Mouse (Mus musculus): Measurements from ENCODE around the gene Nos3. TPM values are rescaled to one million over a fixed set of nuclear protein-coding genes. Genes with fewer than 3 reads are reported as not detected.

The Nos3 gene
- total and polyA plus RNA-seq, 2 experiments, result 1.1 to 2.9 TPM

DNA sequence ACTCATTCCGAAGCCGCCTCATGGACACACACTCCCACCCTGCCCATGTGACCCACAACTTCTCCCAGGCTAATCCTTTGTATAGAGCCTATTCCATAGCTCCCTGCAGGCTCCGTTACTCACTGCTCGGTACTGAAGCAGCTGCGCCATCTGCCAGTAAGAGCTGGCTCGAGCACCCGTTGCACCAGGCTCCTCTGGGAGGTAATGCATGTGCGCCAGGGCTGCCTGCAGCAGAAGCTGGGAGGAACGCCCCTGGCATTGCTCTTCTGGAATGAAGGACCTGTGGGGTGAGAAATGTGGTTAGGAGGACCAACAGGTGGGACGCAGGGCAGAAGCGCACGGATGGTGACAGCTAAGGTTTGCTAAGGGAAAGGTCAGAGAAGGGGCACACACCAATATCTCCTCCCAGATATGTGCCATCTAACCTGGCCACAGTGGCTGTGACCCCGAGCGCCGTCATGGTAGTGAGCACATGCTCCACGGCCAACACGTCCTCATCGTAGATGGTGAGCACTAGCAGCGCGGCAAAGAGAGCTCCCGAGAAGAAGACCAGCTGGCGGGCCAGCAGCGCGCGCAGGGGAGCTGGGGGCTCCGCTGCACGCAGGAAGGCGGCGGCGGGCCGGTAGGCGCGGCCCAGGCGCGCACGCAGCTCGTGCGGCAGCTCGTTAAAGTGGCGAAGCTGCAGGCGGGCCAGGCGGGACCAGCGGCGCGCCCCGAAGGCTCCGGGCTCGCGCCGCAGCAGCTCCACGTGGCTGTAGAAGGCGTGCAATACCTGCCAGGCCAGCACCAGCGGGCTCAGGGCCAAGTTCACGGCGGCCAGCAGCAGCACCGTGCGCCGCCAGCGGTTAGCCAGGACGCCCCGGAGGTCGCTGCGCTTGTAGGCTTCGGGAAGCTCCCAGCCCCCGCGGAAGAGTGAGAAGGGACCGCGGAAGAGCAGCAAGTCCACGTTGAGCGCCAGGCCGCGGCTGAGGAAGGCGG is 22.9 kb downstream of the Nos3 start:
- DNase-seq (ENCODE audit: extremely low read depth, low read depth, low spot score), result peak; percentile 69
- no peak overlapping the region for H3K27ac ChIP-seq (replicated peaks; ENCODE audit: insufficient read depth, low read depth, low read length)
- H3K36me3 ChIP-seq (ENCODE audit: control insufficient read depth, insufficient read depth, low read length), result no peaks in the 10 kb centered on the region
- 2% methylated on average over 73 of the region's 73 CpGs for WGBS
- H3K9ac ChIP-seq (ENCODE audit: low read depth, low read length), result peak overlapping the region; percentile 65
- H3K4me3 ChIP-seq (ENCODE audit: insufficient read depth, low read depth, low read length), result peak overlapping the region; percentile 31; the same call in 1 of the 2 replicates
- peaks cover 7% of the 10 kb centered on the region; the same call in 1 of the 2 replicates for H3K4me1 ChIP-seq (ENCODE audit: control insufficient read depth, insufficient read depth, low read length)
- H3K27me3 ChIP-seq (ENCODE audit: control insufficient read depth, insufficient read depth, low read length), result no peaks in the 10 kb centered on the region
- H3K79me2 ChIP-seq (ENCODE audit: control insufficient read depth, insufficient read depth, low read length), result no peaks in the 10 kb centered on the region
- TF ChIP-seq CTCF (IDR thresholded peaks at IDR 0.05; ENCODE audit: low read depth, low read length) (peak; percentile 36), POLR2A (IDR thresholded peaks at IDR 0.05; ENCODE audit: extremely low read depth, insufficient read depth, low read length) (no peak)

DNA sequence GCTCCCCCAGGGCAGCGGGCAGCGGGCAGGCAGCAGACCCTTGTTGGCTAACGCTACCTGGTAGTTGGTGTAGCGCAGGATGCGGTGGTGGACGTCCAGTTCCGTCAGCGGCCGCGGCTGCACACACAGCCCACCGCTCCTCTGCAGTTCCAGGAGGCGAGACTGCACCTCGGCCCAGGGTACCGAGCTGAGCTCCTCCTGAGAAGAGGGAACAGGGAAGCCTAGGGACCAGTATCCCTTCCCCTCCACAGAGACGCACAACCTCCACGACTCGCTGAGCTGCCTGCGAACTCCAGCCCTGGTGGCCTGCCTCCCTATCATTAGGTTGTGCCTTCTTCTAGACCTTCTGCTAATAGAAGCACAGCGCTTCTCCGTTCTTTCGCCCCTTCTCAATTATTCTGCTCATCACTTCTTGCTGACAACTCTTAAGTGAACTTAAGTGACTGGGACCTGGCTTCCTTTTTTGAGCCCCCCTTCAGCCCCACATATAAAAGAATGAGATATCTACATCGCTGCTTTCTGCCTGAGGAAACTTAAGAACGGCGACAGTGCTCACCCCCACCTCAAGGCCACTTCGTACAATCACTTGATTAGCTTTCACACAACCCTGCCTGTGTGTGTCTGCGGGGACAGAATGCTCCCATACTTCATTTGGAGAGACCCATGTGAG is 23.8 kb downstream of the Nos3 start:
- Histone ChIP-seq H3K4me1 (ENCODE audit: control insufficient read depth, insufficient read depth, low read length) (peaks cover 7% of the 10 kb centered on the region; the same call in 1 of the 2 replicates), H3K4me3 (ENCODE audit: insufficient read depth, low read depth, low read length) (peak overlapping the region; percentile 31; the same call in 1 of the 2 replicates), H3K79me2 (ENCODE audit: control insufficient read depth, insufficient read depth, low read length) (no peaks in the 10 kb centered on the region), H3K27me3 (ENCODE audit: control insufficient read depth, insufficient read depth, low read length) (no peaks in the 10 kb centered on the region), H3K9ac (ENCODE audit: low read depth, low read length) (peak overlapping the region; percentile 65), H3K27ac (replicated peaks; ENCODE audit: insufficient read depth, low read depth, low read length) (no peak overlapping the region), H3K36me3 (ENCODE audit: control insufficient read depth, insufficient read depth, low read length) (no peaks in the 10 kb centered on the region)
- DNase-seq (ENCODE audit: extremely low read depth, low read depth, low spot score), result no peak
- 36% methylated on average over 26 of the region's 26 CpGs for WGBS
- TF ChIP-seq POLR2A (IDR thresholded peaks at IDR 0.05; ENCODE audit: extremely low read depth, insufficient read depth, low read length) (no peak), CTCF (IDR thresholded peaks at IDR 0.05; ENCODE audit: low read depth, low read length) (no peak)

DNA sequence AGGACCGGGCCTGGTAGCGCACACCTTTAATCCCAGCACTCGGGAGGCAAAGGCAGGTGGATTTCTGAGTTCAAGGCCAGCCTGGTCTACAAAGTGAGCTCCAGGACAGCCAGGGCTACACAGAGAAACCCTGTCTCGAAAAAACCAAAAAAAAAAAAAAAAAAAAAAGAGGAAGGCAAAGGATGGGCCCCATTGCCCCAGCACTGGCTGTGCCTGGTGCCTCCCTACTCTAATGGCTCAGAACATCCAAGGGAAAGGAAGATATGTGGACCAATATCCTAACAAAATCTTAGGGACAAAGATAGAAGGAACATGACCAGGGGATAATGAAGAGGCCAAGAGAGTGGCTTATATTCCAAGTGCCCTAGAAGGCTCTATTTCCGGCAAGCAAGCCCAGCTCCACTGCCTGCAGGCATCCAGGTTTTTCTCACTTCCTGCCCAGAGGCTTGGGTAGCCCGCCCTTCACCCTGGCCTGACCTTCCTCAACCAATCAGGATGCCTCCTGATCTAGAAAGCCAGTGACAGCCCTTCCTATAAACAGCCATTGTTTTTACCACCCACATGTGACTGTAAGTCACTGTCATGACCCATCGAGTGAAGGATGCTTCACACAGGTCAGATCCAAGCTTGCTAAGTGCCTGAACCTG is 24.5 kb downstream of the Nos3 start:
- Histone ChIP-seq H3K27me3 (ENCODE audit: control insufficient read depth, insufficient read depth, low read length) (no peaks in the 10 kb centered on the region), H3K27ac (replicated peaks; ENCODE audit: insufficient read depth, low read depth, low read length) (no peak overlapping the region), H3K79me2 (ENCODE audit: control insufficient read depth, insufficient read depth, low read length) (no peaks in the 10 kb centered on the region), H3K9ac (ENCODE audit: low read depth, low read length) (no peak overlapping the region), H3K4me3 (ENCODE audit: insufficient read depth, low read depth, low read length) (no peak overlapping the region), H3K36me3 (ENCODE audit: control insufficient read depth, insufficient read depth, low read length) (no peaks in the 10 kb centered on the region), H3K4me1 (ENCODE audit: control insufficient read depth, insufficient read depth, low read length) (peaks cover 7% of the 10 kb centered on the region; the same call in 1 of the 2 replicates)
- DNase-seq (ENCODE audit: extremely low read depth, low read depth, low spot score), result no peak
- WGBS, result 70% methylated on average over 7 of the region's 7 CpGs
- TF ChIP-seq CTCF (IDR thresholded peaks at IDR 0.05; ENCODE audit: low read depth, low read length) (no peak), POLR2A (IDR thresholded peaks at IDR 0.05; ENCODE audit: extremely low read depth, insufficient read depth, low read length) (no peak)

DNA sequence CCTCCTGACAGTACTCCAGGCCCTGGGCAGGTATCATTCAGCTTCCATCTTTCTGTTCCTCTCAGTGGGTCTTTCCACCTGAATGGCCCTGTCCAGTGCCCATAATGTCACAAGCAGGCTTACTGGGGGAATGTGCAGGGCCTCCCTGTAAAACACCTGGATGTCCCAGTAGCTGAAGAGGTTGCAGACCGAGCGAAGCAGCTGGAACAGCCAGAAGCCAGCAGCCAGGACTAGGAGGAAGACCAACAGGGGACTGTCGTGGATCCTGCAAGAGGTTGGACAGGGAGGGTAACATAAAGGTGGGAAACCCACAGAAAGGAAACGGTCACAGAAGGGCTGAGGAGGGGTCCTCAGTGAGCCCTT is 25.0 kb downstream of the Nos3 start:
- no peak overlapping the region for H3K4me3 ChIP-seq (ENCODE audit: insufficient read depth, low read depth, low read length)
- no peak overlapping the region for H3K27ac ChIP-seq (replicated peaks; ENCODE audit: insufficient read depth, low read depth, low read length)
- no peaks in the 10 kb centered on the region for H3K27me3 ChIP-seq (ENCODE audit: control insufficient read depth, insufficient read depth, low read length)
- H3K9ac ChIP-seq (ENCODE audit: low read depth, low read length), result no peak overlapping the region
- TF ChIP-seq CTCF (IDR thresholded peaks at IDR 0.05; ENCODE audit: low read depth, low read length) (no peak), POLR2A (IDR thresholded peaks at IDR 0.05; ENCODE audit: extremely low read depth, insufficient read depth, low read length) (no peak)
- DNase-seq (ENCODE audit: extremely low read depth, low read depth, low spot score), result no peak
- no peaks in the 10 kb centered on the region for H3K79me2 ChIP-seq (ENCODE audit: control insufficient read depth, insufficient read depth, low read length)
- no peaks in the 10 kb centered on the region for H3K36me3 ChIP-seq (ENCODE audit: control insufficient read depth, insufficient read depth, low read length)
- peaks cover 7% of the 10 kb centered on the region; the same call in 1 of the 2 replicates for H3K4me1 ChIP-seq (ENCODE audit: control insufficient read depth, insufficient read depth, low read length)
- WGBS, result 94% methylated on average over 4 of the region's 4 CpGs

DNA sequence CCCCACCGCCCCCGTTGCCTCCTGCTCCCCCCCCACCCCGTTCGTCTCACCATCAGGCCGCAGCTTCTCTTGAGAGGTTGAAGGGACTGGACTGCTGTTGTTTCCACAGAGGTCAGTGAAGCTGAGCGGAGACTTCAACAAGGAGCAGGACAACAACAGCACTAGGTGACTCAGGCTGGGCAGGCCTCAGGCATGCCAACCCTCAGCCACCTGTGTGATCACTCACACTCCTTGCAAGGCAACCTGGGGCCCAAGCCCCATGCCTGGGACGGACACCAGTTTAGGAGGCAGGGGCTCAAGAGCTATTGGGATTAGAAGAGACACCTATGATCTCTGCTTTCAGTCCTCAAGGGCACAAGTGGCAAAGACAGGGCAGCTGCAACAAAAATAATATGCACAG is 27.3 kb downstream of the Nos3 start, which contains the start of gene Atg9b:
Atg9b (minus strand) TSS at position 280 of the 400 bp plus-strand sequence.
- WGBS, result 92% methylated on average over 7 of the region's 7 CpGs

More for the DNA sequence above, 27.3 kb downstream of the Nos3 start, which contains the start of gene Atg9b:
- no peaks in the 10 kb centered on the region for H3K36me3 ChIP-seq (ENCODE audit: control insufficient read depth, insufficient read depth, low read length)
- H3K4me1 ChIP-seq (ENCODE audit: control insufficient read depth, insufficient read depth, low read length), result peaks cover 7% of the 10 kb centered on the region; the same call in 1 of the 2 replicates
- TF ChIP-seq CTCF (IDR thresholded peaks at IDR 0.05; ENCODE audit: low read depth, low read length), result no peak
- no peak for TF ChIP-seq POLR2A (IDR thresholded peaks at IDR 0.05; ENCODE audit: extremely low read depth, insufficient read depth, low read length)
- no peak within 1 kb of the TSS for H3K4me3 ChIP-seq (ENCODE audit: insufficient read depth, low read depth, low read length)
- no peaks in the 10 kb centered on the region for H3K27me3 ChIP-seq (ENCODE audit: control insufficient read depth, insufficient read depth, low read length)
- no peaks in the 10 kb centered on the region for H3K79me2 ChIP-seq (ENCODE audit: control insufficient read depth, insufficient read depth, low read length)
- H3K27ac ChIP-seq (replicated peaks; ENCODE audit: insufficient read depth, low read depth, low read length), result no peak within 1 kb of the TSS
- DNase-seq (ENCODE audit: extremely low read depth, low read depth, low spot score), result no peak
- no peak within 1 kb of the TSS for H3K9ac ChIP-seq (ENCODE audit: low read depth, low read length)
